Mouse (Mus musculus) midbrain, embryonic 16.5 days (tissue): ENCODE data around the gene Kat7. TPM values are rescaled to one million over a fixed set of nuclear protein-coding genes. Genes with fewer than 3 reads are reported as not detected.

Experiments
- ATAC-seq: fragments of 200-750 bp; cut with Nextera tagmentation; 2 replicates; pipeline ENCODE4 v1.8.0; 2017; ENCODE audit warnings: moderate TSS enrichment
- H3K27ac ChIP-seq: fragments of 300-500 bp; sonication (generic); 2 replicates; pipeline ENCODE4 v1.5.1; 2014; ENCODE audit warnings: mild to moderate bottlenecking, low read length, mixed read lengths
- H3K27me3 ChIP-seq: fragments of 300-500 bp; sonication (generic); 2 replicates; pipeline ENCODE4 v1.6.1; 2014; ENCODE audit warnings: low read depth, low read length, mixed read lengths; ENCODE audit not compliant: control insufficient read depth, insufficient read depth
- H3K36me3 ChIP-seq: fragments of 300-500 bp; sonication (generic); 2 replicates; pipeline ENCODE4 v1.6.1; 2014; ENCODE audit warnings: mild to moderate bottlenecking, low read length, moderate library complexity, mixed read lengths; ENCODE audit not compliant: control insufficient read depth, insufficient read depth
- H3K4me1 ChIP-seq: fragments of 300-500 bp; sonication (generic); 2 replicates; pipeline ENCODE4 v1.6.1; 2014; ENCODE audit warnings: mild to moderate bottlenecking, low read length, mixed read lengths; ENCODE audit not compliant: control insufficient read depth, insufficient read depth
- H3K4me2 ChIP-seq: fragments of 300-500 bp; sonication (generic); 2 replicates; pipeline ENCODE4 v1.6.1; 2014; ENCODE audit warnings: mild to moderate bottlenecking, low read length, mixed read lengths
- H3K4me3 ChIP-seq: fragments of 300-500 bp; sonication (generic); 2 replicates; pipeline ENCODE4 v1.5.1; 2014; ENCODE audit warnings: low read depth, mild to moderate bottlenecking, low read length, moderate library complexity, mixed read lengths
- H3K9ac ChIP-seq: fragments of 300-500 bp; sonication (generic); 2 replicates; pipeline ENCODE4 v1.6.1; 2014; ENCODE audit warnings: low read depth, low read length, mixed read lengths
- H3K9me3 ChIP-seq: fragments of 300-500 bp; sonication (generic); replicated peaks from 2 replicates; pipeline ENCODE4 v1.6.1; 2014; ENCODE audit warnings: mild to moderate bottlenecking, low read length, mixed read lengths; ENCODE audit not compliant: control insufficient read depth, poor library complexity, severe bottlenecking
- WGBS: fragments of 180-500 bp; shearing (Covaris S2); extraction: QIAGEN DNeasy Blood & Tissue Kit; methylation state at CpG from one replicate; pipeline ENCODE4 v1.1.7; 2014; 5-methylcytosine and 5-hydroxymethylcytosine counted together
- polyA plus RNA-seq: library from polyadenylated mRNA; unstranded; fragments of >200 nt; fragmentation: Nextera tagmentation; extraction: Ambion mirVana; gene quantifications from 2 replicates; pipeline ENCODE4 v1.2.1, GENCODE M21; 2015

Gene Kat7
- polyA plus RNA-seq, 1 experiment from 2014 or later: 65.8 TPM

GRCm38 (mm10) chr11:95324181-95324580 lies 14.1 kb upstream of the Kat7 start:
- H3K27ac ChIP-seq: no peak overlapping the region
- no peaks in the 10 kb centered on the region for H3K9me3 ChIP-seq
- H3K9ac ChIP-seq: no peak overlapping the region
- H3K4me1 ChIP-seq: no peaks in the 10 kb centered on the region
- H3K36me3 ChIP-seq: no peaks in the 10 kb centered on the region
- no peak overlapping the region for H3K4me2 ChIP-seq
- WGBS: 59% methylated on average over 10 of the region's 10 CpGs
- no peaks in the 10 kb centered on the region for H3K27me3 ChIP-seq
- H3K4me3 ChIP-seq: no peak overlapping the region
- ATAC-seq: no peak

- H3K4me3 ChIP-seq: no peak overlapping the region
- H3K4me1 ChIP-seq: no peaks in the 10 kb centered on the region
- H3K36me3 ChIP-seq: no peaks in the 10 kb centered on the region
- no peaks in the 10 kb centered on the region for H3K9me3 ChIP-seq
- ATAC-seq: no peak
- no peaks in the 10 kb centered on the region for H3K27me3 ChIP-seq
- WGBS: 95% methylated on average over 1 of the region's 1 CpGs
- no peak overlapping the region for H3K9ac ChIP-seq
- H3K4me2 ChIP-seq: no peak overlapping the region
- H3K27ac ChIP-seq: no peak overlapping the region
Measured at GRCm38 (mm10) chr11:95320010-95320409, 10.0 kb upstream of the Kat7 start.

DNA sequence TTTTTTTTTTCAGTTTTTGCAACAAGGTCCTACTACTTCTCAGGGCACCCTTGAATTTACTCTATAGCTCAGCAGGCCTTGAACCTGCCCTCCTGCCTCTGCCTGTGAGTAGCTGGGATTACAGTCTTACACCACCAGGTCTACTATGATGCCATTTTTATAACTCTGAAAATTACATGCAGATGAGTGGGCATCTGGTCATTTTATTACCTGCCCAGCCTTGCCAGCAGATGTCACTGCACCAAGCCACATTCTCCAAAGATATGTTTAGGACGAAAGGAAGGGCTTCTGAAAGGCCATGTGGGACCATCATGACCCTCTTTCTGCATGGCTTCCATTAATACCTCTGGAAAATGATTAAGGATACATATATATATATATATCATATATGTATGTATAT lies 9.5 kb upstream of the Kat7 start:
- Histone ChIP-seq H3K4me2 (no peak overlapping the region), H3K36me3 (no peaks in the 10 kb centered on the region), H3K9ac (no peak overlapping the region), H3K27me3 (no peaks in the 10 kb centered on the region), H3K4me1 (no peaks in the 10 kb centered on the region), H3K9me3 (no peaks in the 10 kb centered on the region), H3K4me3 (no peak overlapping the region), H3K27ac (no peak overlapping the region)
- ATAC-seq: no peak
- 34% methylated on average over 1 of the region's 1 CpGs for WGBS

- 89% methylated on average over 9 of the region's 9 CpGs for WGBS
- no peaks in the 10 kb centered on the region for H3K9me3 ChIP-seq
- no peak overlapping the region for H3K4me2 ChIP-seq
- H3K4me3 ChIP-seq: no peak overlapping the region
- no peak overlapping the region for H3K27ac ChIP-seq
- H3K4me1 ChIP-seq: no peaks in the 10 kb centered on the region
- H3K9ac ChIP-seq: no peak overlapping the region
- no peaks in the 10 kb centered on the region for H3K27me3 ChIP-seq
- no peaks in the 10 kb centered on the region for H3K36me3 ChIP-seq
- no peak for ATAC-seq
Measured at GRCm38 (mm10) chr11:95318116-95318515, 8.1 kb upstream of the Kat7 start.

DNA sequence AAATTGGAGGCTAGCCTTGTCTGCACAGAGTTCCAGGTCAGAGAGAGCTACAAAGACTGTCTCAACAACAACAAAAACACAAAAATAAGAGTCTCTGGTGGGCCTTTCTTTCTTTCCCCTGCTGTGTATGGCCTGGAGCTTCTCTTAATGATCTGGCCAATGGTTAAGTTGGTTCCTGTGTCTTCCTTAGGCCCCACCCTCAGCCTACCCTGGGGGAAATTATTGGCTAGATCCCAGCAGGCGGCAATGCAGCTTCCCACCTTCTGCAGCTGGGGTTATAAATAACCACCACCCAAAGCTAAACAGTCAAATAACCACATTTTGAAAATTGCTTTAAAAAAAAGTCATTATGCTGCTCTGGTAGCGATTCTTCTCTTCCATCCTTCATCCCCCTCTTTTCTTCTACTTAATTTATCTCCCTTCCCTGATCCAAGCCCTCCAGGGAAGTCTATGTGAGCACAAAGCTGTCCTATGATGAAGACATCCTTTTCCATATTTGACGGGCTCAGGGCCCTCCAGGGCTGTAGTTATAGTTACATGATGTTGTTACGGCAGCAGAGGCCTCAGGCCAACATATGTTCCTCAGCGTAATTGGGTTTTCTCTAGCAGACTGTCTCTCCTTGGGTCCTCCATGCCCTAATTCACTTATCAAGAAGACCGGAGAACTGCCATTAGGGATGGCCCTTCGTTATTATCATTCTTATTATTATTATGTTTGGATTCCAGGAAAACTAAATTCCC lies 5.3 kb upstream of the Kat7 start:
- Histone ChIP-seq H3K4me1 (peaks cover 9% of the 10 kb centered on the region), H3K27me3 (no peaks in the 10 kb centered on the region), H3K27ac (no peak overlapping the region), H3K9me3 (no peaks in the 10 kb centered on the region), H3K36me3 (no peaks in the 10 kb centered on the region), H3K4me2 (no peak overlapping the region), H3K9ac (no peak overlapping the region), H3K4me3 (no peak overlapping the region)
- ATAC-seq: no peak
- WGBS: 72% methylated on average over 7 of the region's 7 CpGs

DNA sequence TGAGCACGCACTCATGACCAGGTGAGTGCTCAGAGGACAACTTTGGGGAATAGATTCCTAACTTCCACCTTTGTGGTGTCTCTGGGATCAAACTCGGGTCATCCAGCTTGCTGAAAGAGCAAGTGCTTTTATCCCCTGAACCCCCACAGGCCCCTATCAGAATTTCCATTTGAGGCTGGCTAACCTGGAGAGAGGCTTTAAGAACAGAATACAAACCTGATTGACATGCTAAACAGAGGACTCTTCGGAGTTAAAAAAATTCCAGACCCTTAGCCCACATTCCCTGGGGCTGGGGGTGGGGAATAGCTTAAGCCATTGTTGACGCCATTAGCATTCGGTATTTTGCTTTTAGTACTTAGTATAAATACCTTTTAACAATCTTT lies 1.4 kb upstream of the Kat7 start:
- 10% methylated on average over 5 of the region's 5 CpGs for WGBS
- peaks cover 20% of the 10 kb centered on the region for H3K4me1 ChIP-seq
- H3K27ac ChIP-seq: no peak overlapping the region
- no peaks in the 10 kb centered on the region for H3K27me3 ChIP-seq
- H3K4me3 ChIP-seq: peak overlapping the region; percentile 71; the same call in 1 of the 2 replicates
- H3K9ac ChIP-seq: no peak overlapping the region
- no peaks in the 10 kb centered on the region for H3K36me3 ChIP-seq
- no peak for ATAC-seq
- H3K4me2 ChIP-seq: peak overlapping the region; percentile 85
- H3K9me3 ChIP-seq: no peaks in the 10 kb centered on the region

- Histone ChIP-seq H3K27me3 (no peaks in the 10 kb centered on the region), H3K27ac (peak overlapping the region; percentile 83), H3K9ac (peak overlapping the region; percentile 71), H3K4me3 (peak overlapping the region; percentile 71), H3K9me3 (no peaks in the 10 kb centered on the region), H3K4me1 (peaks cover 20% of the 10 kb centered on the region), H3K4me2 (peak overlapping the region; percentile 85), H3K36me3 (peaks cover under 1% of the 10 kb centered on the region; the same call in 1 of the 2 replicates)
- WGBS: 5% methylated on average over 17 of the region's 17 CpGs
- ATAC-seq: no peak
Measured at GRCm38 (mm10) chr11:95310648-95311424, 790 bp upstream of the Kat7 start.

- H3K4me3 ChIP-seq: peak overlapping the region; percentile 71
- peaks cover 6% of the 10 kb centered on the region; the same call in 1 of the 2 replicates for H3K36me3 ChIP-seq
- WGBS: under 1% methylated on average over 35 of the region's 37 CpGs
- no peaks in the 10 kb centered on the region for H3K9me3 ChIP-seq
- peak overlapping the region; percentile 82 for H3K4me2 ChIP-seq
- peak overlapping the region; percentile 93 for H3K27ac ChIP-seq
- no peaks in the 10 kb centered on the region for H3K27me3 ChIP-seq
- H3K9ac ChIP-seq: peak overlapping the region; percentile 82
- ATAC-seq: peak; percentile 97
- peaks cover 20% of the 10 kb centered on the region for H3K4me1 ChIP-seq
Measured at GRCm38 (mm10) chr11:95309510-95310006, 488 bp downstream of the Kat7 start.

DNA sequence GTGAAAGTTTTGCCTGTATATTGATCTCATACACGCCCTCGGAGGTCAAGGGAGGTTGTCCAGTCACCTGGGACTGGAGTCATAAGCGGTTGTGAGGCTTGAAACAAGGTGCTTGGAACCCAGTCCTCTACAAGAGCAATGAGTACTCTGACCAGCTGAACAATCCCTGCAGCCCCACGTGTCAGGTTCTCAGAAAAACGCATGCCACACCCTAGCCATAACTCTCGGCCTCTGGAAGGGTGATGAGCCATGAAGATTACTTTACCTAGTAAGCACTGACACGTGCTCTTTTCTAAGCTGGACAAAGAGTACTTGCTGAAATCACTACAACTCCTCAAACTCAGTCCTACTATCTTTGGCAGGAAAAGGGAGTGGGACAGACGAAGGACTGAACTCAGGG lies 2.5 kb downstream of the Kat7 start:
- Histone ChIP-seq H3K9ac (no peak overlapping the region), H3K27ac (no peak overlapping the region), H3K4me1 (peaks cover 20% of the 10 kb centered on the region), H3K4me3 (no peak overlapping the region), H3K27me3 (no peaks in the 10 kb centered on the region), H3K36me3 (peaks cover 7% of the 10 kb centered on the region; the same call in 1 of the 2 replicates), H3K4me2 (no peak overlapping the region), H3K9me3 (no peaks in the 10 kb centered on the region)
- 88% methylated on average over 8 of the region's 8 CpGs for WGBS
- ATAC-seq: no peak
